Mouse (Mus musculus): ENCODE results near the gene B4galt1. TPM values are rescaled to one million over a fixed set of nuclear protein-coding genes. Genes with fewer than 3 reads are reported as not detected.
A peak's percentile ranks its signal among the peaks of the same experiment; 100 is the strongest.

The B4galt1 gene
- polyA plus RNA-seq, 1 experiment from 2014 or later = 24.7 TPM

DNA sequence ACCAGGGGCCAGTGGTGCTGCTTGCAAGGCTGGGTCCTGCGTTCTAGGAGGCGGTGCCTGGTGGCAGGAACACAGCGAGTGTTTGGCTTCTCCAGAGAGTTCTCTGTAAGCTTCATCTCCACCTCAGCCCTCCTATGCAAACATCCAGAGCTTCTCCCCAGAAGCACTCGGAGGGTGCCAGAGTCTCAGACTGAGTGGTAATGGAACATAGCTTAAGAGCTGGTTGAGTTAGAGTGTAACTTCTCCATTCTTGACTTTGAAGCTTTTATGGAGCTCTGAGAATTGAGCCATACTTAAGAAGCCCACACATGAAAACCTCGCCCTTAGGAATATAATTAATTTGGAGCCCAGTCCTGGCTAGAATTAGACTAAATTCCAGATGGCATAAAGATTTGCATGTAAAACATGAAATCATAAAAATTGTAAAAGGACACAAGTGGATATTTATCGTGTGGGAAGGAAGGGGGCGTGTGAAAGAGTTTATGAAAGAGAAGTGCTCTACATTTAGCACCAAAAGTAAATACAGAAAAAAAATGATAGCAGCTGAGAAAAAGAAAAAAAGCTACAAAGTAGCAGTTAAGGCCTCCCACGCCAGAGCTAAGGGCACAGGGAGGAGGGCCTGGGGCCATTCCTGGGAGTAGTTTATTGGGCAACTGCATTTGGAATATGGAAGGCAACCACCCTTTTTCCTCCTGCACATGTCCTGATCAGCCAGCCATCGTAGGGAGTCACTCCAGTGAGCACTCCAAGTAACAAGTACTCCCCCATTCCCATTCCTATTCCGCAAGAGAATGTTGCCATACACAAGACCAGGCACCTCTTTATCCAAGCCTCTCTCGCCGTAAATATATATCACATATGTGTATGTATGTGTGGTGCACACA is 30.7 kb upstream of the B4galt1 start:
- Histone ChIP-seq H3K9me3 (no peaks in the 10 kb centered on the region), H3K4me3 (no peak overlapping the region), H3K27ac (replicated peaks) (no peak overlapping the region), H3K27me3 (replicated peaks; ENCODE audit: low read depth, poor library complexity, severe bottlenecking) (no peaks in the 10 kb centered on the region), H3K36me3 (replicated peaks) (no peaks in the 10 kb centered on the region), H3K4me1 (peaks cover 4% of the 10 kb centered on the region; the same call in 1 of the 2 replicates)
- 84% methylated on average over 12 of the region's 12 CpGs for WGBS
- DNase-seq (ENCODE audit: low spot score) = no peak

DNA sequence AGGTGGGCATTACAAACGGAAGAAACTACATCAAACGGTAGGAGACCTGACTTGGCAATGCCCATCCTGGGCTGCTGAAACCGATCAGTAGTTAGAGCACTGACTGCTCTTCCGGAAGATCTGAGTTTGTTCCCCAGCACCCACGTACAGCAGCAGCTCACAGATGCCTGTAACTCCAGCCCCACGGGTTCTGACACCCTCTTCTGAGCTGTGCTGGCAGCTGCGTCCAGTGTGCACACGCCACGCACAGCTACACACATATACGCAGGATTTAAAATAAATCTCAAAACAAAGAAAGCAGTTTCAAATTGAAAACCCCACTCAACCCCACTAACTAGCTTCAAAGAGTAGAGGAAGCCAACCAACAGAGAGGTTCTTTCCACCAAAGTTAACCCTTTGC is 29.4 kb upstream of the B4galt1 start:
- Histone ChIP-seq H3K27ac (replicated peaks) (no peak overlapping the region), H3K4me1 (no peaks in the 10 kb centered on the region), H3K27me3 (replicated peaks; ENCODE audit: low read depth, poor library complexity, severe bottlenecking) (no peaks in the 10 kb centered on the region), H3K9me3 (no peaks in the 10 kb centered on the region), H3K4me3 (no peak overlapping the region), H3K36me3 (replicated peaks) (no peaks in the 10 kb centered on the region)
- DNase-seq (ENCODE audit: low spot score) = no peak
- 89% methylated on average over 10 of the region's 10 CpGs for WGBS

DNA sequence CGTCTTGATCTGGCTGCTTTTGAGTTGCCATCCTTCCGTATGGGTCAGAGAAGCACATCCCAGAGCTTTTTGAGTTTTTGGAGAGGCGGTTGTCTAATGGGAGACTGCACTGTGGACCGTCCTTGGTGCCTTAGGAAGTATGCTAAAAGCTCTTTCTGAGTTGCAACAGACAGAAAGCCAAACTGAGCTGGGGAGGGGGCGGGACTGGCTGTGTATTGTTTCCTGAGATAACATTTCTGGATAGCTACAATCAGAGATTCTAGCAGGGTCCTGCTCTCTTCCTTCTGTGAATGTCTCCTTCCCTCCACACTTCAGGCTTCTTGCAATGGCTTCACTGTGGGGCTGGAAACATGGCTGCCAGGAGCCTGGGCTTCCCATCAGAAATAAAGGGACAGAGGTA is 23.7 kb upstream of the B4galt1 start:
- 88% methylated on average over 5 of the region's 5 CpGs for WGBS
- Histone ChIP-seq H3K27ac (replicated peaks) (peak overlapping the region; percentile 76; the same call in 1 of the 2 replicates), H3K4me3 (no peak overlapping the region), H3K27me3 (replicated peaks; ENCODE audit: low read depth, poor library complexity, severe bottlenecking) (no peaks in the 10 kb centered on the region), H3K4me1 (peaks cover 34% of the 10 kb centered on the region), H3K36me3 (replicated peaks) (no peaks in the 10 kb centered on the region), H3K9me3 (no peaks in the 10 kb centered on the region)
- DNase-seq (ENCODE audit: low spot score) = no peak

DNA sequence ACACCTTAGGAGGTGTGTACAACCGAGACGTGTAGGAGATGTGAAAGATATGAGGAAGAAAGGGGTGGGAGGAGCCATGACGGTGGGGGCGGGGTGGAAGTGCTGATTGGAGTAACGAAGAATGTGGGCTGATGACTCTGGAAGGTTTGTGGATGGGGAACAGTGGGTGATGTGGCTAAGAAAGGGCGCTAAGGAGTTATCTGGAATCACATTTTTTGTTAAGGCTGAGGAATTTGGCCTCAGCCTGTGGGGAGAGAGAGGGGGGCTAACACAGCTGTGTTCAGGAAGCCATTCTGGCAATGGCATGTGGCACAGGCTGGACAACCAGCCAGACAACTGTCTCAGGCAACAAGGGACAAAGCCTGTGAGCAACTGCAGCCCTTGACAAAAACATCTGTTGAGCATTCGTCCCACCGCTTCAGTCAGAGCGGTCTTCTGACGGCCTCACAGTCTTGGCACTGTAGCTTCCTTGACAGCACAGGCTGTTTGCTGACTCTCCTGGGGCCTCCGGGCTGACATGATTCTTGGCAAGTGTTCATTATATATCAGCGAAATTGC is 23.1 kb upstream of the B4galt1 start:
- DNase-seq (ENCODE audit: low spot score) = peak; percentile 52
- H3K36me3 ChIP-seq (replicated peaks) = no peaks in the 10 kb centered on the region
- H3K27ac ChIP-seq (replicated peaks) = peak overlapping the region; percentile 76
- WGBS = 41% methylated on average over 12 of the region's 12 CpGs
- no peaks in the 10 kb centered on the region for H3K27me3 ChIP-seq (replicated peaks; ENCODE audit: low read depth, poor library complexity, severe bottlenecking)
- H3K4me3 ChIP-seq = 0 out of 2 replicates have a peak overlapping the region, but pooled peaks have one; percentile 25
- no peaks in the 10 kb centered on the region for H3K9me3 ChIP-seq
- H3K4me1 ChIP-seq = peaks cover 34% of the 10 kb centered on the region

DNA sequence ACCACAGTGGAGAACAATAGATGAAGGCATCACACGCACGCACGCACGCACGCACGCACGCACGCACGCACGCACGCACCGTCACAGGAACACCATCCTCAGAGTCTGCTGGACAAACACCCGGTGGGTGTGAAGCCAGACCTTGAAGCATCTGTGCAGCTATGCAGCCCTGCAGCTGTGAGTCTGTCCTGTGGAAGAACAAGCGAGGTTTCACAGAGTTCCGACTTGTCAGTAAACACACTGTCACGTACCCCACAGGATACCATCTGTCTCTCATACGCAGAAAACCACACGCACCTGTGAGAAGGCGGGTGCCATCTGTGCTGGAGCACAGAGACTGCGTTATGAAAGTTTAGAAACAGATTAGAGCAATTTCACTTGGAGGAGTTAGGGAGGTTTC is 22.0 kb upstream of the B4galt1 start:
- WGBS = 92% methylated on average over 20 of the region's 20 CpGs

DNA sequence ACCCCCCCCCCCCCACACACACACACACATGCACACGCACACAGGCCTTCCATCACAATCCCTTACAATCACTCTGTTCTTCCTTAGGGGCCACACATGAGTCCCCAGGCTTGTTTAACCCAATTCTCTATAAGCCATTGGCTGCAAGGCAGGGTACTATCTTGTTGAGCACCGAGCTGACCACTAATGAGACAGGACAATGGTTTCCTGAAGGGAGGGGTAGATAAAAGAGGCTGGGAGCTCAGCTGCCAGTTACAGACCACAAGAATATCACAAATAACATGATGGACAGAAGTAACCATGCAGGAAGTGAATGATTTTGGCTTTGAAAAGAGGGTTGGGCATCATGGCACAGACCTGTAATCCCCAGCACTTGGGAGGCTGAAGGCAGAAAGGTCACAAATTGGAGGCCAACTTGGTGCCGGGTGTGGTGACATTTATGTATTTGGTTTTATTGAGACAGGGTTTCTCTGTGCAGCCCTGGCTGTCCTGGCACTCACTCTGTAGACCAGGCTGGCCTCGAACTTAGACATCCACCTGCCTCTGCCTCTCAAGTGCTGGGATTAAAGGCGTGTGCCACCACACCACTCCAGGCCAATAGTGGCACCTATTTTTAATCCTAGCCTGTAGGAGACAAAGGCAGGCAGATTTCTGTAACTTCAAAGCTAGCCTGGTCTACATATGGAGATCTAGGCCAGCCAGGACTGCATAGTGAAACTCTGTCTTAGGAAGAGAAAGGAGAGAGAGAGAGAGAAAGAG is 21.2 kb upstream of the B4galt1 start:
- DNase-seq (ENCODE audit: low spot score) = no peak
- Histone ChIP-seq H3K4me1 (peaks cover 34% of the 10 kb centered on the region), H3K27ac (replicated peaks) (no peak overlapping the region), H3K4me3 (no peak overlapping the region), H3K27me3 (replicated peaks; ENCODE audit: low read depth, poor library complexity, severe bottlenecking) (no peaks in the 10 kb centered on the region), H3K9me3 (no peaks in the 10 kb centered on the region), H3K36me3 (replicated peaks) (no peaks in the 10 kb centered on the region)
- 80% methylated on average over 5 of the region's 5 CpGs for WGBS

More for the DNA sequence above, 22.0 kb upstream of the B4galt1 start:
- Histone ChIP-seq H3K9me3 (no peaks in the 10 kb centered on the region), H3K36me3 (replicated peaks) (no peaks in the 10 kb centered on the region), H3K27me3 (replicated peaks; ENCODE audit: low read depth, poor library complexity, severe bottlenecking) (no peaks in the 10 kb centered on the region), H3K4me1 (peaks cover 34% of the 10 kb centered on the region), H3K27ac (replicated peaks) (no peak overlapping the region), H3K4me3 (no peak overlapping the region)
- no peak for DNase-seq (ENCODE audit: low spot score)

DNA sequence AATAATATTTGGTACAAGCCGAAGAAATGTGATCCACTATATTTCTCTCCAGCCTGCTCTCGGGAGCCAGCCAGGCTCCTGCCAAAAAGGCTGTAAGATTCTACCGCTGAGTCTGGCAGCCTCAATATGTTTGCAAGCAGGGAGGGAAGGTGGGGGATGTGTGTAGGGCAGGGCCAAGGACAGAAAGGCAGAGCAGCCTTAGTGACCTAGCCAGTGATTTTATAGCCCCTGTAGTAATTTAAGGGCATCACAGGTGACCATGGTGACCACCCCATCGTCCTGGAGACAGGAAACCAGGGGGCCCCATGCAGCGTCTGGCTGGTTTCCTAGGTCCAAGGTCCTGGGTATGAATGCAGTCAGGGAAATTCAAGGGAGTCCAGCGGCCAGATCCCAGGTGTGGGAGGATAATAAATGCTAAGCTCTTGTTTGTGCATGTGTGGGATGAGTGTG is 20.4 kb upstream of the B4galt1 start:
- no peak for DNase-seq (ENCODE audit: low spot score)
- Histone ChIP-seq H3K36me3 (replicated peaks) (no peaks in the 10 kb centered on the region), H3K27me3 (replicated peaks; ENCODE audit: low read depth, poor library complexity, severe bottlenecking) (no peaks in the 10 kb centered on the region), H3K4me3 (no peak overlapping the region), H3K4me1 (peaks cover 34% of the 10 kb centered on the region), H3K27ac (replicated peaks) (peak overlapping the region; percentile 26; the same call in 1 of the 2 replicates), H3K9me3 (no peaks in the 10 kb centered on the region)
- 55% methylated on average over 6 of the region's 6 CpGs for WGBS

DNA sequence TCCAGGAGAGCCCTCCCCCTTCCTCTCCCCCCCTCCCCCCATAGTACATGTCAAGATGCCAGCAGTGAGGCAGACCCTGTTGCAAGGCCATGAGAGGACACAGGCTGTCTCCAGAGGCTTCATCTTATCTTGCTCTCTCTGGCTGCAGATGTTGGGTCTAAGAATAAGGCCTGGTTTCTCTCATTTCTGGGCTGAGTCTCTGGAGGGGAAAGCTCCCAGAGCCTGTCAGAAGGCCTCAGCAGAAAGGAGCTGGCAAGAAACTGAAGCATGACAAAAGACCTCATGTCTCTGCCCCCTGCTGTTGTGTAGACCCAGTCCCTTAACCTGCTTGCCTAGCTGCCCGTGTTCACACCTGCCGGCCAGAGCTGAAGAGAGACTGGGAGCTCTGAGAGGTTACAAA is 19.5 kb upstream of the B4galt1 start:
- Histone ChIP-seq H3K27ac (replicated peaks) (peak overlapping the region; percentile 32; the same call in 1 of the 2 replicates), H3K27me3 (replicated peaks; ENCODE audit: low read depth, poor library complexity, severe bottlenecking) (no peaks in the 10 kb centered on the region), H3K4me3 (no peak overlapping the region), H3K9me3 (no peaks in the 10 kb centered on the region), H3K36me3 (replicated peaks) (no peaks in the 10 kb centered on the region), H3K4me1 (peaks cover 34% of the 10 kb centered on the region)
- 70% methylated on average over 2 of the region's 2 CpGs for WGBS
- DNase-seq (ENCODE audit: low spot score) = no peak

DNA sequence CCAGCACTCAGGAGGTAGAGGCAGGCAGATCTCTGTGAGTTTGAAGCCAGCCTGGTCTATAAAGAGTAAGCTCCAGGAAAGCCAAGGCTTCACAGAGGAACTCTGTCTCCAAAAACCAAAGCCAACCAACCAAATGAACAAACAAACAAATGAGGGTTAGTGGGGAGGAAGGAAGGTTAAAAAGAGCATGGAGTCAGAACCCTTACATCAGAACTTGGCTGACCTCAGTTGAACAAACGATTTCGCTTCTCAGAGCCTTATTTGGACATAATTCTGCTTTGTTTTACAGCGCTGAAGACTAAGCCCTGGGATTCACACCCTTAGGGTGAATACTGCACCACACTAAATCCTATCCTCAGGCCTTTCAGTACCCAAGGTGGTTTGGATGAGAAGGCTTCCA is 18.3 kb upstream of the B4galt1 start:
- Histone ChIP-seq H3K4me3 (no peak overlapping the region), H3K9me3 (no peaks in the 10 kb centered on the region), H3K36me3 (replicated peaks) (no peaks in the 10 kb centered on the region), H3K4me1 (peaks cover 26% of the 10 kb centered on the region), H3K27me3 (replicated peaks; ENCODE audit: low read depth, poor library complexity, severe bottlenecking) (no peaks in the 10 kb centered on the region), H3K27ac (replicated peaks) (no peak overlapping the region)
- 90% methylated on average over 3 of the region's 3 CpGs for WGBS
- no peak for DNase-seq (ENCODE audit: low spot score)

DNA sequence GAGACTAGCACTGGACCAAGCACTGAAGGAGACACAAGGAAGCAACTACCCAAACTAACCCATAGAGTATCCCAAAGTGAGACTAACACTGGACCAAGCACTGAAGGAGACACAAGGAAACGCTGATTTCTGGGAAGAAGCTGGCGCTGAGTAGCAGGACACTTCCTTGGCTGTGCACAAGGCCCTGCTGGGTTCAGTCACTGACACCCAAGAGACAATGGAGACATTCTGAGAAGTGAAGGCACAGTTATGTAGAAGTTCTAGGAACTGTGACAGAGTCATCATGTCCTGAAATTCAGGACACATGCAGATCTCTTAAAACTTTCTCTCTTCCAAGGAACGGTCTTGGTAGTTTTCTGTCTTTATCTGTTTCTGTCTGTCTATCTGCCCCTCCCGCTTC is 16.4 kb upstream of the B4galt1 start:
- DNase-seq (ENCODE audit: low spot score) = no peak
- Histone ChIP-seq H3K27ac (replicated peaks) (no peak overlapping the region), H3K4me3 (no peak overlapping the region), H3K4me1 (peaks cover 17% of the 10 kb centered on the region), H3K9me3 (no peaks in the 10 kb centered on the region), H3K27me3 (replicated peaks; ENCODE audit: low read depth, poor library complexity, severe bottlenecking) (no peaks in the 10 kb centered on the region), H3K36me3 (replicated peaks) (no peaks in the 10 kb centered on the region)
- 91% methylated on average over 4 of the region's 4 CpGs for WGBS

DNA sequence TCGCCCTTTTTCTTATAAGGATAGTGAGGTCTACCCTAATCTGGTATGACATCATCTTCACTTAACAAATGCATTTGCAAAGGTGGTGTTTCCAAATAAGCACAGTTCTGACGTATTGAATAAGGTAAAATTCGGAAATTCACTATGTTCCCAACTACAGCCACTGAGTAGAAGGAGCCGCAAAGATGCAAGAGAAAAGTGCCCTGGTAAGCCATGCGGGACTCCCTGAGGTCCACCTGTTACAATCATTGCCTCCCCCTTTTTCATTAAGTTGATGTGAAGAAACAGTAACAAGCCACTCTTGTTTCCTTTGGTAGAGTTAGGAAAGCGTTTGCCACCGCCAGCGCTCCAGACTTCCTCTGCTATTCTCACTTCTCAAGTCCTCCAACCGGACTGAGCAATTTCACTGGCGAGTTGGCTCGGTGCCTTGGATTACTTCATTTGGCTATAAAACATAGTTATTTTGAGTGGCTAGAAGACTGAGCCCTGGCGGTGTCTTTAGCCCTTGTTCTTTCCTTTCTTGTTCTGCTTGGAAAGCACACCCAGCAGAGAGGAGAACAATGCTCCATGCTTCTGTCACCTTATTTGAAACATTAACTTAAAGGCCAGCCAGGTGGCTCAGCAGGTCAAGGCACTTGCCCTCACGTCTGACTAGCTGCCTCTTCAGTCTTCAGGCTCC is 14.9 kb upstream of the B4galt1 start:
- Histone ChIP-seq H3K4me1 (peaks cover 7% of the 10 kb centered on the region), H3K36me3 (replicated peaks) (no peaks in the 10 kb centered on the region), H3K9me3 (no peaks in the 10 kb centered on the region), H3K27me3 (replicated peaks; ENCODE audit: low read depth, poor library complexity, severe bottlenecking) (no peaks in the 10 kb centered on the region), H3K4me3 (no peak overlapping the region), H3K27ac (replicated peaks) (no peak overlapping the region)
- no peak for DNase-seq (ENCODE audit: low spot score)
- WGBS = 80% methylated on average over 13 of the region's 13 CpGs

DNA sequence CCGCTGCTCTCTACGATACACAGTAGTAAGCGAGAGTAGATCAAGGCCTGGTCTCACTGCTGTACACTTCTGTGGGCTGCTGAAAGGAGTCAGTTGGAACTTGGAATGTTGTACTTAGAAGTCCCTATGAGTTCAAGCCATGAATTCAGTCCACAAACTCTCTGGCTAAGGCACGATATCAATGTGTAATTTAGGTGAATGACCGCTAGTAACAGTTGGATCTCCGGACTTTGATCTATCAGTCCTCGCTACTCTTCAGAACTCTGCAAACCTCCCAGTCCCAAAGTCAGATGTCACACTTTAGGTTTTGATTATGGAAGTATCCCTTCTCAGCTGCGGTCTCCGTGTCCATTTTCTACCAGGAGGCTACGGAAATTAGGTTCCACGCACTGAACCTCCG is 10.6 kb upstream of the B4galt1 start:
- H3K4me3 ChIP-seq = no peak overlapping the region
- no peaks in the 10 kb centered on the region for H3K4me1 ChIP-seq
- DNase-seq (ENCODE audit: low spot score) = no peak
- H3K9me3 ChIP-seq = no peaks in the 10 kb centered on the region
- no peaks in the 10 kb centered on the region for H3K27me3 ChIP-seq (replicated peaks; ENCODE audit: low read depth, poor library complexity, severe bottlenecking)
- H3K27ac ChIP-seq (replicated peaks) = no peak overlapping the region
- H3K36me3 ChIP-seq (replicated peaks) = no peaks in the 10 kb centered on the region
- 94% methylated on average over 12 of the region's 12 CpGs for WGBS
